Mouse (Mus musculus): ENCODE results near the gene Adprm. TPM values are rescaled to one million over a fixed set of nuclear protein-coding genes. Genes with fewer than 3 reads are reported as not detected.

Gene Adprm
- polyA plus RNA-seq, 1 experiment from 2014 or later, result 30.3 TPM

GRCm38 (mm10) chr11:67020948-67021347 lies 31.4 kb downstream of the Adprm start:
- H3K4me3 ChIP-seq, result peak overlapping the region; percentile 20
- H3K4me1 ChIP-seq, result no peaks in the 10 kb centered on the region; the same call in 1 of the 2 replicates
- 0 out of 2 replicates have a peak, but pooled peaks cover 7% of the 10 kb centered on the region for H3K27me3 ChIP-seq
- peak overlapping the region; percentile 49 for H3K4me2 ChIP-seq
- no peaks in the 10 kb centered on the region for H3K36me3 ChIP-seq
- H3K9me3 ChIP-seq, result no peaks in the 10 kb centered on the region
- WGBS, result 4% methylated on average over 12 of the region's 12 CpGs
- H3K9ac ChIP-seq, result no peak overlapping the region; the same call in 1 of the 2 replicates
- H3K27ac ChIP-seq, result no peak overlapping the region
- ATAC-seq (ENCODE audit: insufficient number of reproducible peaks, low FRiP score, low TSS enrichment, low read depth), result no peak

- Histone ChIP-seq H3K27me3 (0 out of 2 replicates have a peak, but pooled peaks cover 7% of the 10 kb centered on the region), H3K4me3 (no peak overlapping the region), H3K4me1 (no peaks in the 10 kb centered on the region; the same call in 1 of the 2 replicates), H3K9me3 (no peaks in the 10 kb centered on the region), H3K4me2 (no peak overlapping the region), H3K36me3 (no peaks in the 10 kb centered on the region), H3K9ac (no peak overlapping the region), H3K27ac (no peak overlapping the region)
- WGBS, result 55% methylated on average over 7 of the region's 7 CpGs
- ATAC-seq (ENCODE audit: insufficient number of reproducible peaks, low FRiP score, low TSS enrichment, low read depth), result no peak
Observed at GRCm38 (mm10) chr11:67019711-67020475, 32.5 kb downstream of the Adprm start.

GRCm38 (mm10) chr11:67017801-67018591 lies 34.4 kb downstream of the Adprm start:
- ATAC-seq (ENCODE audit: insufficient number of reproducible peaks, low FRiP score, low TSS enrichment, low read depth), result no peak
- Histone ChIP-seq H3K4me1 (no peaks in the 10 kb centered on the region), H3K9me3 (no peaks in the 10 kb centered on the region), H3K27ac (no peak overlapping the region), H3K36me3 (no peaks in the 10 kb centered on the region), H3K4me3 (no peak overlapping the region), H3K9ac (no peak overlapping the region), H3K4me2 (no peak overlapping the region), H3K27me3 (0 out of 2 replicates have a peak, but pooled peaks cover 7% of the 10 kb centered on the region)
- WGBS, result 11% methylated on average over 12 of the region's 12 CpGs

- Histone ChIP-seq H3K36me3 (no peaks in the 10 kb centered on the region), H3K27me3 (no peaks in the 10 kb centered on the region), H3K4me1 (no peaks in the 10 kb centered on the region), H3K4me3 (no peak overlapping the region), H3K4me2 (no peak overlapping the region), H3K9me3 (no peaks in the 10 kb centered on the region), H3K27ac (no peak overlapping the region), H3K9ac (no peak overlapping the region)
- ATAC-seq (ENCODE audit: insufficient number of reproducible peaks, low FRiP score, low TSS enrichment, low read depth), result no peak
- WGBS, result 50% methylated on average over 4 of the region's 4 CpGs
Observed at GRCm38 (mm10) chr11:67011635-67012034, 40.8 kb downstream of the Adprm start.

GRCm38 (mm10) chr11:67010430-67010829 lies 42.0 kb downstream of the Adprm start:
- H3K36me3 ChIP-seq, result no peaks in the 10 kb centered on the region
- no peak overlapping the region for H3K4me3 ChIP-seq
- ATAC-seq (ENCODE audit: insufficient number of reproducible peaks, low FRiP score, low TSS enrichment, low read depth), result no peak
- H3K4me2 ChIP-seq, result no peak overlapping the region
- no peaks in the 10 kb centered on the region for H3K27me3 ChIP-seq
- no peak overlapping the region for H3K27ac ChIP-seq
- no peaks in the 10 kb centered on the region for H3K4me1 ChIP-seq
- no peak overlapping the region for H3K9ac ChIP-seq
- WGBS, result 6% methylated on average over 8 of the region's 8 CpGs
- no peaks in the 10 kb centered on the region for H3K9me3 ChIP-seq

GRCm38 (mm10) chr11:67008528-67008927 lies 43.9 kb downstream of the Adprm start:
- ATAC-seq (ENCODE audit: insufficient number of reproducible peaks, low FRiP score, low TSS enrichment, low read depth), result no peak
- no peaks in the 10 kb centered on the region for H3K9me3 ChIP-seq
- no peak overlapping the region for H3K27ac ChIP-seq
- H3K36me3 ChIP-seq, result no peaks in the 10 kb centered on the region
- H3K4me3 ChIP-seq, result no peak overlapping the region
- WGBS, result 92% methylated on average over 4 of the region's 4 CpGs
- H3K4me2 ChIP-seq, result no peak overlapping the region
- no peak overlapping the region for H3K9ac ChIP-seq
- H3K4me1 ChIP-seq, result no peaks in the 10 kb centered on the region
- no peaks in the 10 kb centered on the region for H3K27me3 ChIP-seq

GRCm38 (mm10) chr11:67007961-67008360 lies 44.4 kb downstream of the Adprm start:
- H3K27me3 ChIP-seq, result no peaks in the 10 kb centered on the region
- H3K4me3 ChIP-seq, result no peak overlapping the region
- H3K9ac ChIP-seq, result no peak overlapping the region
- H3K4me1 ChIP-seq, result no peaks in the 10 kb centered on the region
- no peaks in the 10 kb centered on the region for H3K36me3 ChIP-seq
- H3K9me3 ChIP-seq, result no peaks in the 10 kb centered on the region
- H3K4me2 ChIP-seq, result no peak overlapping the region
- WGBS, result 67% methylated on average over 8 of the region's 8 CpGs
- no peak for ATAC-seq (ENCODE audit: insufficient number of reproducible peaks, low FRiP score, low TSS enrichment, low read depth)
- H3K27ac ChIP-seq, result no peak overlapping the region

- Histone ChIP-seq H3K9ac (no peak overlapping the region), H3K27me3 (no peaks in the 10 kb centered on the region), H3K36me3 (no peaks in the 10 kb centered on the region), H3K9me3 (no peaks in the 10 kb centered on the region), H3K27ac (no peak overlapping the region), H3K4me3 (no peak overlapping the region), H3K4me2 (no peak overlapping the region), H3K4me1 (peaks cover 7% of the 10 kb centered on the region)
- 56% methylated on average over 2 of the region's 2 CpGs for WGBS
- no peak for ATAC-seq (ENCODE audit: insufficient number of reproducible peaks, low FRiP score, low TSS enrichment, low read depth)
Observed at GRCm38 (mm10) chr11:67002911-67003310, 49.5 kb downstream of the Adprm start.

GRCm38 (mm10) chr11:67001717-67002116 lies 50.7 kb downstream of the Adprm start:
- H3K9ac ChIP-seq, result no peak overlapping the region
- H3K9me3 ChIP-seq, result no peaks in the 10 kb centered on the region
- H3K27ac ChIP-seq, result no peak overlapping the region
- 55% methylated on average over 1 of the region's 1 CpGs for WGBS
- H3K4me3 ChIP-seq, result no peak overlapping the region
- no peaks in the 10 kb centered on the region for H3K36me3 ChIP-seq
- ATAC-seq (ENCODE audit: insufficient number of reproducible peaks, low FRiP score, low TSS enrichment, low read depth), result no peak
- H3K4me2 ChIP-seq, result no peak overlapping the region
- peaks cover 7% of the 10 kb centered on the region for H3K4me1 ChIP-seq
- no peaks in the 10 kb centered on the region for H3K27me3 ChIP-seq

- no peaks in the 10 kb centered on the region for H3K9me3 ChIP-seq
- WGBS, result 74% methylated on average over 4 of the region's 4 CpGs
- no peak for ATAC-seq (ENCODE audit: insufficient number of reproducible peaks, low FRiP score, low TSS enrichment, low read depth)
Observed at GRCm38 (mm10) chr11:67000671-67001070, 51.7 kb downstream of the Adprm start.

GRCm38 (mm10) chr11:66998467-66999403 lies 53.7 kb downstream of the Adprm start:
- Histone ChIP-seq H3K9ac (no peak overlapping the region), H3K36me3 (no peaks in the 10 kb centered on the region), H3K4me1 (peaks cover 7% of the 10 kb centered on the region), H3K27me3 (no peaks in the 10 kb centered on the region), H3K4me3 (no peak overlapping the region), H3K27ac (no peak overlapping the region), H3K9me3 (no peaks in the 10 kb centered on the region), H3K4me2 (no peak overlapping the region)
- no peak for ATAC-seq (ENCODE audit: insufficient number of reproducible peaks, low FRiP score, low TSS enrichment, low read depth)
- WGBS, result 75% methylated on average over 14 of the region's 14 CpGs

More at GRCm38 (mm10) chr11:67000671-67001070, 51.7 kb downstream of the Adprm start:
- Histone ChIP-seq H3K4me3 (no peak overlapping the region), H3K36me3 (no peaks in the 10 kb centered on the region), H3K4me2 (no peak overlapping the region), H3K4me1 (peaks cover 7% of the 10 kb centered on the region), H3K9ac (no peak overlapping the region), H3K27me3 (no peaks in the 10 kb centered on the region), H3K27ac (no peak overlapping the region)
